Mouse (Mus musculus): ENCODE measurements around the gene Zswim3.

Gene Zswim3

DNA sequence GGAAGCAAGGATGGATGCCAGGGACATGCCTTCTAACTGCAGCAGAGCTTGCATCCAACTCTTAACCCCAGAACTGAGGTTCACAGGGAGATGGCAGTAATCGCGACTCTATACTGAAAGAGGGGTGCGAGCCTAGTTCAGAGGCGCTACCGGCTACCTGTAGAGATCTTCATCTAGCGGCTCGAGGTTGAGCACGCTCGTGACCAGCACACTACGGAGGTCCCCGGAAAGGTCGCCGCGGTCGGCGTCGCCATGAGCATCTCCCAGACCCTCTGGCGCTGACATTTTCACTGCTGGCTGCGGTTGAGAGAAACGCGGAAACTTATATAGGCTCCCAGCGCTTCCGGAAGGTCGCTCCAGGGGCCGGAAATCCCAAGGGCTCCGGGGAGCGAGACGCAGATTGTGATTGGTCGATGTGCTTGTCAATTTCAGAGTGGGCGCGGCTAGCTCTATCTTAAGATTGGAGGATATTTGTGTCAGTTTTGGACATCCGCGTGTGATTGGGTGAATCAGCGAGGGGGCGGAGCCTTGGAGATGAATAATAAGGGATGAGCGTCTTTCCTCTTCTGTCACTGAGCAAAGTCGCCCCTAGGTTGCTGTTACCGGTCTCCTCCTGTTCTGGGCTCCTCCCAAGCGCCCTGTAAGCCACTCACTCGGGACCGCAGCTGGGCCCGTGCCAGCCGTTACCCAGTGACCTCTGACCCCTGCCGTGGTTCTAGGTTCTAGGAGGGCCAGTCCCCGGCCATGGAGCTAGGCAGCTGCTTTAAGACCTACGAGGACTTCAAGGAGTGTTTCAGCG, at the start of gene Zswim3, which contains the start of gene Acot8:
Gene Zswim3, plus strand, starts transcription at position 566 of the 799 bp plus-strand sequence.
Gene Acot8, minus strand, starts transcription at position 350 of the 799 bp plus-strand sequence.
- DNase-seq: peak; percentile 98

DNA sequence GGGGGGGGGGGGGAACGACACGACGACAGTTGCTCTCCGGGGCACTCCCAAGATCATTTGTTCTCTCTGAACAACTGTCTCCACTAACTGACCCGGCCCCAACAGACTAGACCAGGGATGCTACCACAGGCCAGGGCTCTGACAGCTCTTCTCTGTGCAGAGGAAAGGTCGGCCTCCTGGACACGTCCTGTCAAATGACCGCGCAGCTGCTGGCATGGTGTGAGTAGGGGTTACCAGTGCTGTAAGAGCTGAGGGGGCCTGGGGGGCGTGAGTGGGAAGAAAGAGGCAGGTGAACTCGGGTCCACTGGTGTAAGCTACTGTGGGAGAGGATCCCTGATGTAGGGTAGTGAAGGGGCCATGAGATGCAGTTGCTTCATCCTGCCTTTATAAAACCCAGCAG, 47.1 kb upstream of the Zswim3 start:
- no peak for DNase-seq

DNA sequence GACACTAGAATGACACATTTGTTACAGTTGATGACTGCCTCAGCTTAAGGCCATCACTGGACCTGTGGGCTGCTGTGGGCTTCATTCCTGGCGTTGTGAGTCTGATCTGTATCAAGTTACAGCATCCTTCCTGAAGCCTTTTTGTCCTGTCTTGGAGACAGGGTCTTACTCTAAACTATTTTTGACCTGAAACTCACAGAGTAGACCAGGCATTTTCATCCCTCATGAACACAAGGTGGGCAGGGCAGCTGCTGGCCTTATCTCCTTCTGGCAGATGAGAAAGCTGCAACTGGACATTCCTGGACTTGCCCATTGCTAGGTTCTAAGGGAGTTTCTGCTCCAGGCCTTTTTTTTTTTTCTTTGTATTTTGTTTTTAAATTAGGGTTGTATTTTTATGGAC, 46.2 kb upstream of the Zswim3 start:
- DNase-seq: no peak

DNA sequence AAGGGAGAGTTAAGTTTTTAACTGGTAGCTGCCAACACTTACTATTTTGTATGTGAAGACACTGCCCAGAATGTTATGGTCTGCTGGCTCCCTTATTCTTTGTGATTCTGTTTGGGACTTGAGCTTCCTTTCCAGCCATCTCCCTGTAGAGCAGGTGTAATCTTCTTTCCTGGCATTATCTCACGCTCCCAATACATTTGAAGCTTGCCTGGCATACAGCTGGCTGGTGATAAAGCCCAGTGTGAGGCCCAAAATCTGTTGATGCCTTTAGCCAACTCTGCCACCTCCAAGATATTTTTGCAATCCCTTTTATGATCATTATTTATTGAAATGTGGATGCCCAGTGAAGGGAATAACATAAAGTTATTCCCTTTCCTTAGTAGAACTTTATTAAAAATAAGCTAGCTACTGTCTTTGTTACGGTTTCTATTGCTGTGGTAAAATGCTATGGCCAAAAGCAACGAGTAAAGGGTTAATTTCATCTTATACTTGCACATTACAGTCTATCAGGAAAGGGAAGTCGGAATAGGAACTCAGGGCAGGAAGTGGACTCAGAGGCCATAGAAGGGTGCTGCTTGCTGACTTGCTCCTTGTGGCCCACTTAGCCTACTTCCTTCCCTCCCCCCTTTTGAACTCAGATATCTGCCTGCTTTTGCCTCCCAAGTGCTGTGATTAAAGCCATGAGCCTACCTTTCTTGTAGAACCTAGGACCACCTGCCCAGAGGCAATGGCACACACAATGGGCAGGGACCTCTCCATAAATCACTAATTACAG, 44.7 kb upstream of the Zswim3 start:
- no peak for DNase-seq

DNA sequence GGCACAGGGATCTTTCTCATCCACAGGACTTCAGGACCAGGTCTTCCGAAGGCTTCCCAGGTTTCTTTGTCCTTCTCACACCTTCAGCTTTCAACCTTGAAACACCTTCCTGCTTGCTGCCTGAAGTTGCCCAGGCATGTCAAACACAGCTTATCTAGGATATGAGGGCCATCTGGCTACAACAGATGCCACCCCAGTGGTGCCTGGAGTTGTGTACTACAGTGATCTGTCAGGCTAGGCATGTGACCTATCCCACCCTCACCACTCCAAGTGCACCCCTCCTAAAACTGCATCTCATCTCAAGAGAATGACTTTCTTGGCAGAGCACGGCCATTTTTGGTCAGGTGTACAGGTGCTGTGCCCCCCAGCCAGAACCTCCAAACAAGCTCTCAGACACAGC, 43.4 kb upstream of the Zswim3 start:
- no peak for DNase-seq

DNA sequence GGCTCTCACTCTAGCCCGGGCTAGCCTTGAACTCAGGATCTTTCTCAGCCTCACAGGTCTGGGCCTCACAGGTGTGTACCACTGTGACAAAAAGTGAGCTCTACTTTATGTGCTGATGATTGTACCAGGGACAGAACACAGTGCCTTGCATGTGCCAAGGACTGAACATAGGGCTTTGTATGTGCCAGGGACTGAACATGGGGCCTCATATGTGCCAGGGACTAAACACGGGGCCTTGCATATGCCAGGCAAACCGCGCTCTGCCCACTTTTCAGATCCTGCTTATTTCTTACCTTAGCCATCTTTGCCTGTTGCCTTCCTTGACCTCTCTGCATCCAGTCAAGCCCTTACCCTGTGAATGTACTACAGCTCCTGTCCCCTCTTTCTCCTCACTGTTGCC, 42.9 kb upstream of the Zswim3 start:
- no peak for DNase-seq

DNA sequence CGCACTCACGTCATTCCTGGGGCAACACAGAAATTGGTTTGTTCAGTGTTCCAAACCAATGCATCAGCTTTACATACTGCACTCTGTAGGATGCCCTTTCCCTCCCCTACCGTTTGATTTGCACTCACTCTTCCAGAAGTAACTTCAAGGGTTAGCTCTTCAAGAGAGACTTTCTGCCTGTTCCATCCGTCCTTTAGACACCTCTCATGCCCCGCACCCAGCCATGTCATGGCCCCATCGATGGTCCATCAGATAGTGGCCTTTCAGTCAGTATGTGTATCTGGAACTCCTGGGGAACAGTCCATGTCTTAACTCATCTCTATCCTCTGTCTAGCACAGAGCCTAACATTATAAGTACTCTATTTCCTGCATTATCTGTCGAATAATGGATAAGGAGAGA, 42.3 kb upstream of the Zswim3 start:
- DNase-seq: no peak

DNA sequence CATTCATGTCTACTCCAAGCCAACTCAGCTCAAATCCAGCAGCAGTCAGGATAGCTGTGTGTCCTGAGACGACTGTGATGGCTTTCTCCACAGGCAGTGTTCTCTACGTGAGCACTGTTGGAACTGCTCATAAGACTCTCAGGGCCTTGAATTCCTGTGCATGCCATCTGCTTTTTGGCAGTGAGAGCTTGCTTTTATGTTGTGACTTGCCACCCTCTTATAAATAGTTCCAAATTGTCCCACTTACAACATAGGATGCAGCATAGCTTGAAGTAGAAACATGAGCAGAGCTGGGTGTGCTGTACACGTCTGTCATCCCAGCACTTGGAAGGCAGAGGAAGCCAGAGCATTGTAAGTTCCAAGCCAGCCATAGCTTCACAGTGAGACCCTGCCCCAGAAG, 39.1 kb upstream of the Zswim3 start:
- no peak for DNase-seq

DNA sequence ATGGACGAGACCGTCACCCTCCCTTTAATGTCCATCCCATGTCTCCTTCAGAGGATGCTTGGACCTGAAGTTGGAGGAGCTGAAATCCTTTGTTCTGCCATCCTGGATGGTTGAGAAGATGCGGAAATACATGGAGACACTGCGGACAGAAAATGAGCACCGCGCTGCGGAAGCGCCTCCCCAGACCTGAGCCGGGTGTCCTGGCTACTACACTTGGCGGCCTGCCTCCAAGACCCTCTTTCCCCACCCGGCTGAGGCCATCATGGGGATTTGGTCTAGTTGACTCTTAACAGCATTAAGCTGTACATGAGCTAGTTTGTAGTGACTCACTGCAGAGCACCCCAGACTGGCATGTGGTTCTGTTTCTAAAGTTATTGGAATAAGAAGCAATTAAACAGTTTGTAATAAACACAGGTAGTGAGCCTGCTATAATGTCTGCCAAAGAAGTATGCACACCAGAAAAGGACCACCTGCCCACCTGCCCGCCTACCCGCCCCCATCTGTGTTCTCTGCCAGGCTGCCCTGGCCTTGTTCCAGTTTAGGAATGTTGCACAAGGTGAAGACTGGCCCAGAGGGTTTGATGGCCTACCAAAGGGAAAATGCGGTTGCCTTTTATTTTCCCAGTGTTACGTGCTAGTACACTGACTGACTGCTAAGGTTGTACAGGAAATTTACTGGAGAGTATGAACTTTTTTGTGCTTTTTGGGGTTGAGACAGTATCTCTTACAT, 36.9 kb upstream of the Zswim3 start:
- DNase-seq: no peak

DNA sequence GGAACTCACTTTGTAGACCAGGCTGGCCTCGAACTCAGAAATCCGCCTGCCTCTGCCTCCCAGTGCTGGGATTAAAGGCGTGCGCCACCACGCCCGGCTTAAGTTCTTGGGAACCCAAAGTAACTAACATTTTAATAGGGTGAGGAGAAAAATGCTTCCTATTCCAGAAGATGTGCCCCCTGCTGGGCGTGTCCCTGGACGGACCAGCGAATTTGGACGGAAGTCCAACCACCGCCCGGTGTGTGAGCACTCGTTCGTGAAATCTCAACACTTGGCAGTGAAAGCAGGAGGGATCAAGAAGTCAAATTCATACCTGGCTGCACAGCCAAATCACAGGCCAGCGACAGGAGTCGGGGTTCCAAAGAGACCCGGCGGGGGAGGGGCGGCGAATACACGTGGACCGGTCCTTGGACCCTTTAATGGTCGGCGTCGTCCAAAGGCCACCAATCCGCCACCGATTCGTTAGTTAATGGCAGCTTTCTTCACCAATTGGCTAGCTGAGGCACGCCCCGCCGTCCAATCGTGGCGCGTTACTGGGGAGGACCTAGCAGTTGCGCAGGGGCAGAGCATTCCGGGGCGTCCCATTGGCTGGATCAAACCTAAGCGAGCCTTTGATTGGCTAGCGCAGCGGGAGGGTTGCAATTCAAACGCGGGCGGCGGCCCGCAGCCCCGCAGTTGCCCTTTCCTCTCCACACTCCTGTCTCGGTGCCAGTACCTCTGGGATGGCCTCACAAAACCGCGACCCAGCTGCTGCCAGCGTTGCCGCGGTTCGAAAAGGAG, 35.5 kb upstream of the Zswim3 start, which contains the start of gene Ube2c:
Gene Ube2c, plus strand, starts transcription at position 641 of the 780 bp plus-strand sequence.
- peak; percentile 94 for DNase-seq

DNA sequence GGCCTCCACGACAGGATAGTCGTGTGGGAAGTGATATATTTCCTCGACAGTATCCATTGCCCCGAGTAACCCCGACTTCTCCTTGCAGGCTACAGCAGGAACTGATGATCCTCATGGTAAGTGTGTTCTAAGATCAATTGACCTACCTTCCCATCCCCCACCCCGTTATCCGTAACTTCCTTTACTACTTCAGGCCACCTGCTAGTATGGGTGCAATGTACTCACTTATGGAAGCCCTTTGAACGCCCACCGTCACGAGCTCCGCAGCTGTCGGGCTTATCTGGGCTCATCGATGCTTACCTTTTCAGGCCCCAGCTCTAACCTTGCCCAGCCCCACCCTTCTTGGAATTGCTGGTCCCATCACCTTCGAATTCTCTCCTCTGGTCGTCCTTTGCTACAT, 34.6 kb upstream of the Zswim3 start:
- no peak for DNase-seq

DNA sequence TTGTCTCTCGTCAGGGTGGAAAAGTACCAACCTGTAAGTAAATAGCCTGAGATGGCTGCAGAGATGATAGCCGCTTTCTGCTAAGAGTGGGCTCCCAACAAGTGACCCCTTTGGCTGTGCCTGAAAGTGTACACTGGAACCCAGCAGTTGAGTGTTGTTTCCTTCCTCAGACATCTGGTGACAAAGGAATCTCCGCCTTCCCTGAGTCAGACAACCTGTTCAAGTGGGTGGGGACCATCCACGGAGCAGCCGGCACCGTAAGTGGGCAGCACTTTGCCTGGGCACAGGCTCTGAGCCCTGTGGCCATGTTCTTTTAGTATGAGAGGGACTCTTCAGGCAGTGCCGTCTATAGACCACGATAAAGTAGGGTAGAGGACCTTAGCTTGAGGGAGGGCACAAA, 33.8 kb upstream of the Zswim3 start:
- DNase-seq: no peak

DNA sequence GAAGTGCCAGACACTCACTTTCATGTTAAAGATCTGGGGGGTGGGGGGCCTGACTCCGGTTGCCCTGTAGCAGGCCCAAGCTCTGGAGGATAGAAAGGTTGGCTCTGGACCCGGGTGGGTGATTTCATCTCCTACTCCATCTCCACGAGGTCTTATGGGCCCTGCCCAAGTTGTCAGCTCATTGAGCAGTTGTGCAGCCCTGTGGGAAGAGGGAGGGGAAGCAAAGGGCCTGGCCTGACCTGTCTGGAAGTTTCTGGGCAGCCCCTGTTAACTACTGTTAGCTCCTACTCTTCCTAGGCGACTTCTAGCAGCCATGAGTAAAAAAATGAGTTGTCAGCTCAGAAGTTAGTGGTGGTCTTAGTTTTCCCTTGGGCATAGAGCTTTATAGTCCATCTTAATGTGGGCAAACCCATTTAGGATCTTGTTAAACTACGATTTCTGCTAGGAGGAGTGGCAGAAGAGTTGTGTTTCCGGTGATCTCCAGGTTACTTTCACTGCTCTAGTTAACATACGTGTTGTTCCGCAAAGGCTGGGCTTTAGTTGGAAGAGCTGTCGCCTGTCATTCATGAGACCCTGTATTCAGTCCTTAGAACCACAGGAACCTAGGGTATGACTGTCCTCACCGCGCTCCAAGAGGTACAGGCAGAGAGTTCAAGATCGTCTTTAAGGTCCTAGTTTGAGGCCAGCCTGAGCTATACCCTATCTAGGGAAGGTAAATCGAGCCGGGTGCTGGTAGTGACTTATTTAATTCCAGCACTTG, 31.5 kb upstream of the Zswim3 start:
- no peak for DNase-seq

DNA sequence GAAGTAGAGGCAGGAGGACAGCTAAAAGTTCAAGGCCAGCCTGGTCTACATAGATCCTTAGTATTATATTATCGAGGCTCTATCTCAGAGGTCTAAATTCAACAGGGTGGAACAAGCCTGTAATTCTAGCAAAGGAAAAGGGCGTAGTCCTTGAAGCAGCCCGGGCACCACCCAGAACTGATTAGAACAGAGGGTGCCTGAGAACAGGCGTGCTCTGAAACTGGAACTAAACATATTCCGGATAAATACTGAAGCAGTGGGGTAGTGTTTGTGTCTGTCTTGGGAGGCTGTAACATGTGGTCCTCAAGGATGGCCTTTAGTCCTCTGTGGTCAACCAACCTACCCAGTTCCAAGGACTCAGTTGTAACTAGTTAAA, 30.9 kb upstream of the Zswim3 start:
- DNase-seq: no peak

DNA sequence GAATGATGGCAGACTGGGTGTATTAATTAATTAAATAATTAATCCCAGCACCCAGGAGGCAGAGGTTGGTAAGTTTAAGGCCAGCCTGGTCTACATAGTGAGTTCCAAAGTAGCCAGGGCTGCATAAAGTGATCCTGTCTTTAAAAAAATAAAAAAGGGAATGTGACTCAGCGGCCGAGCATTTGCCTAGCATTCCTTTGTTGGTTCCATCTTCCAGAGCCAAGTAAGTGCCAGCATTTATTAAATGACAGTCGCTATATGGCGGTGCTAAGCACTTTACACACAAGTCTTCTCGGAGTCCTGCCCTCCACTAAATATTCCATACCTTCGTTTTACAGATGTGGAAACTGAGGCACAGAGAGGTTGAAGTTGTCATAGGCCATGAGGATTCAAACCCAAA, 28.8 kb upstream of the Zswim3 start:
- no peak for DNase-seq

DNA sequence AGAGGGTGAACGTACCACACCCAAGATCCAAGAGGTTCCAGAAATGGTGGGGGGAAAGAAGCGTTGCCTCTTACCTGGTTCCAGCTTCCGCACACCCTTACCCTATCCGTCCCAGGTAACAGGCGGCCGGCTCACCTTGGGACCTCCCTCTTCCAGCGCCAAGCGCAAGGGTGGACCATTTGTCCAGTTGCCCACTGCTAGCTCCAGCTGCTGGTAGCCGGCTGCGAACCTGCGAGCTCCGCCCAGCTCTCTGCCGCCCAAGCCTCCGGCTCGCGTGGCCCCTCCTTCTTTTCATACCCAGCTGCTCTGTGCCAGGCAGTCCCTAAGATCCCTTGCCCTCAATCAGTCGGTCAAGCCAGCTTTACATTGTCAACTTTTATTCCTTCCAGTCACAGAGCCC, 28.1 kb upstream of the Zswim3 start:
- DNase-seq: no peak

DNA sequence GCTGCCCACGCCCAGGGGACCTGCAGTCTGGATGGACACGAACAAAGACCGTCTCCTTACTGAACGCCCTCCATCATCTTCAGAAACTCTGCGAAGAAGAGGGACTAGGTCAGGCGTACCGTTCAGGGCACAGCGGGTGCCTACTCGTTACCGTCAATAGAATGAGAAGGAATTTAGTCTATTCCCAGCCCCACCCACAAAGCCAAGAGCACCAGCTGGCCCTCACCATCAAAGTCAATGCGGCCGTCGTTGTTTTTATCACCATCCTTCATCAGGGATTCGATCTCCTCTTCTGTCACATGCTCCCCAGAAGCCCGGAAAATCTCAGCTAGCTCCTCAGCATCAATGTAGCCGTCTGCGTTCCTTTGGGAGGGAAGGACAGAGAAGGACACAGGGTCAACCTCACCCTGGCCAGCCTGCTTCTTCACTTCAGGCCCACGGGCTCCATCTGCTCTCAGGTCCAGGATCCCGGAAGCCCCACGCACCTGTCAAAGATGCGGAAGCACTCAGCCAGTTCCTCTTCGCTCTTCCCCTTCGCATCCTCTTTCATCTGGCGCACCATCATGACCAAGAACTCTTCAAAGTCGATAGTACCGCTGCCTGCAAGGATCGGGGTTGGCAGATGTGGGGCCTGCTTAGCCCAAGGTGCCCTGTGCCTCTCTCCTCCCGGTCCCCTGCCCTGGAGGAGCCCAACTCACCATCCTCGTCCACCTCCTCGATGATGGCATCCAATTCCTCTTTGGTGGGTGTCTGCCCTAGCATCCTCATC, 27.5 kb upstream of the Zswim3 start:
- no peak for DNase-seq

DNA sequence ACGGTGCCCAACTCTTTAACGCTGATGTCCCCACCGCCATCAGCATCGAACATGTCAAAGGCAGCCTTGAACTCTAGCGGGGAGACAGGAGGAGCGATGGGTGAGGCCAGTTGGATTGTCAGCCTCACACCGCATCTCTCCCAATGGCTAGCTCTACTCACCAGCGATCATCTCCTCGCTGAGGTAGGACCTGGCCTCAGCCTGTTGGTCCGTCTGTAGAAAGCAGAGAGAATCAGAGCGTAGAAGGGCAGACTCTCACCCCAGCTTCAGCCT, 26.9 kb upstream of the Zswim3 start:
- DNase-seq: no peak

DNA sequence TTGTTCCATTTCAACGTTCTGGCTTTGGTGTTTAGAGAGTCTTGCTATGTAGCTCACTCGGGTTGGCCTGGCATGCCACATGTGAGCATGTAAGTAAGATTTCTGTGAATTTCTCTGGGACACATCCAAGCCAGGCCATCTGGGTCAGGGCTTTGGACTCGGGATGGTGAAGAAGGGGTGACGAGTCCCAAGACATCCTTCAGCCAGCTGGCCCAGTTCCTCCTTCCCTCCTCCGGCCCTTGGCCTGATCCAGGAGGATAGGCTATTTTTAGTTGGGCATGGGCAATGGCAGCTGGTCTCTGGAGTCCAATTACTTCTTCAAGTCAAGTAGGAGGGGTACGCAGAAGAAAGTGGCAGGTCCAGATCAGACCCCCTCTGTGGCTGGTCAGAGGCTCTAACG, 26.1 kb upstream of the Zswim3 start:
- DNase-seq: no peak

DNA sequence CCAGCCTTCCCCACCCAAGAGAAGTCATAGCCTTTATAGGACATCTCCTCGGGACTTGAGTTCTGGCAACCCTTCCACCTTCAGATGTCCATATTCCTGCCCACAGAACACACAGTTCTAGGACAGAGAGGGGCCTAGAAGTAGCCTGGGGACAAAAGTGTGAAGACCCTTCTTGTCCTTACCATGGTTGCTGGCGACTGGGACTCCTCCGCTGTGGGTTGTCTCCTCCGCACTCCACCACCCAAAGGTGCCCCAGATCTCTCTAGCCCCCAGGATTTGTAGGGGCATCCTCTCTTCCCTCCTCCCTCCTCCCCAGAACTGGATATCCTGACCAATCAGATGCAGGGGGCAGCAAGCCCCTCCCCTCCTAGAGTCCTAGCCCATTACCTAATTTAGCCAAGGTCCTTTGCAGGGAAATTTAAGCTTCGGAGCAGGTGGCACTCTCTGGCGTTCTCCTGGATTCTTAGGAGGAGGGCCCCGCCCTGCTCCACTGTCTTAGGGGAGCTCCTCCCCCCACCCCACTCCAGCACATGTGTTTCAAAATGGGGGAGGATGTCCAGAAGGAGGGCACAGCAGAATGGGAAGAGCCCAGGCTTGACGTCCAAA, 25.3 kb upstream of the Zswim3 start, which contains the start of gene Tnnc2:
Gene Tnnc2, minus strand, starts transcription at position 487 of the 606 bp plus-strand sequence.
- no peak for DNase-seq

DNA sequence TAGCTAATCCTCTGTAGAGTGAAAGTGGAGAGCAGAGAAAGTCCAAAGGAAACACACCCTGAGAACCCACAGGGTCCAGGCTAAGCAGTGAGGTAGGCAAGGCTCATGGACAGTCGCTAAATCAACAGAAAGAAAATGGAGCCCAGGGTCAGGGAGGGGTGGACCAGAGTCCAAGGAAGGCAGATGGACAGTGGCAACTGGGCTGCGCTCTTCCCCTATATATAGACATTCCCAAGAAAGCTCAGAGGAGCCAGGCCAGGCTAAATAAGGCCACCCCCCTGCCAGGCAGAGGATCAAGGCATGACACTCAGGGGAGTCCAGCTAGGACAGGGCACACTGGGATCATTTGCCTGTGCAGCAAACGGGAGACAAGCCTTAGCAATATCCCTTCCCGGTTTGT, 23.0 kb upstream of the Zswim3 start:
- no peak for DNase-seq
